Mouse (Mus musculus) heart, embryonic 10.5 days (tissue): Measurements from ENCODE around the gene Khk. TPM values are rescaled to one million over a fixed set of nuclear protein-coding genes. Genes with fewer than 3 reads are reported as not detected.
A peak's percentile ranks its signal among the peaks of the same experiment; 100 is the strongest.

Experiments used
- DNase-seq: peaks from one replicate; pipeline ENCODE4 v3.0.0-alpha.2; 2017; ENCODE audit warnings: low spot score
- H3K27ac ChIP-seq: fragments of 300-500 bp; sonication (generic); 2 replicates; pipeline ENCODE4 v1.5.1; 2016; ENCODE audit warnings: mild to moderate bottlenecking
- H3K27me3 ChIP-seq: fragments of 300-500 bp; sonication (generic); 2 replicates; pipeline ENCODE4 v1.6.1; 2016; ENCODE audit warnings: mild to moderate bottlenecking; ENCODE audit not compliant: poor library complexity, insufficient read depth, severe bottlenecking
- H3K36me3 ChIP-seq: fragments of 300-500 bp; sonication (generic); 2 replicates; pipeline ENCODE4 v1.6.1; 2016; ENCODE audit warnings: mild to moderate bottlenecking, moderate library complexity
- H3K4me1 ChIP-seq: fragments of 300-500 bp; sonication (generic); 2 replicates; pipeline ENCODE4 v1.6.1; 2016; ENCODE audit warnings: mild to moderate bottlenecking
- H3K4me3 ChIP-seq: fragments of 300-500 bp; sonication (generic); 2 replicates; pipeline ENCODE4 v1.5.1; 2016; ENCODE audit warnings: mild to moderate bottlenecking, moderate library complexity
- H3K9me3 ChIP-seq: fragments of 300-500 bp; sonication (generic); 2 replicates; pipeline ENCODE4 v1.6.1; 2016; ENCODE audit warnings: mild to moderate bottlenecking, moderate library complexity
- WGBS: fragments of 180-500 bp; shearing (Covaris S2); methylation state at CpG from one replicate; pipeline ENCODE4 v1.1.7; 2016; 5-methylcytosine and 5-hydroxymethylcytosine counted together
- polyA plus RNA-seq: library from polyadenylated mRNA; unstranded; fragments of >200 nt; fragmentation: Nextera tagmentation; extraction: Ambion mirVana; gene quantifications from 2 replicates; pipeline ENCODE4 v1.2.1, GENCODE M21; 2016

The Khk gene
- polyA plus RNA-seq, 1 experiment from 2014 or later = 14.5 TPM

DNA sequence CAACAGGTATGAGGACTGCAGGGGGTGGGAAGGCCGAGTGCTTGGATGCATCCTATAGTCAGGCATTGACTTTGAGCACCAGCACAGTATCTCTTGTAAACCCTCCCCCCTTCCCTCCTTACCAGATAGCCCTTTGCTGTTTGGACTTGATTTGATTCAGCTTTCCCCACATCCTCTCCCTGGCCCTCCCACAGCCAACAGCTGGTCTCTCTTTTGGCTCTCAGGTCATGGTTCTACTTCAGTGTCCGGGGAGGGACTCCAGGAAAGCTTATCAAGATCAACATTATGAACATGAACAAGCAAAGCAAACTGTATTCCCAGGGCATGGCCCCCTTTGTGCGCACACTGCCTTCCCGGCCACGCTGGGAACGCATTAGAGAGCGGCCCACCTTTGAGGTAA is 30.9 kb upstream of the Khk start:
- Histone ChIP-seq H3K4me3 (peak overlapping the region; percentile 82), H3K4me1 (peaks cover 14% of the 10 kb centered on the region), H3K36me3 (peaks cover 51% of the 10 kb centered on the region), H3K9me3 (no peaks in the 10 kb centered on the region), H3K27me3 (no peaks in the 10 kb centered on the region), H3K27ac (peak overlapping the region; percentile 97)
- WGBS = 77% methylated on average over 7 of the region's 7 CpGs
- DNase-seq = no peak

DNA sequence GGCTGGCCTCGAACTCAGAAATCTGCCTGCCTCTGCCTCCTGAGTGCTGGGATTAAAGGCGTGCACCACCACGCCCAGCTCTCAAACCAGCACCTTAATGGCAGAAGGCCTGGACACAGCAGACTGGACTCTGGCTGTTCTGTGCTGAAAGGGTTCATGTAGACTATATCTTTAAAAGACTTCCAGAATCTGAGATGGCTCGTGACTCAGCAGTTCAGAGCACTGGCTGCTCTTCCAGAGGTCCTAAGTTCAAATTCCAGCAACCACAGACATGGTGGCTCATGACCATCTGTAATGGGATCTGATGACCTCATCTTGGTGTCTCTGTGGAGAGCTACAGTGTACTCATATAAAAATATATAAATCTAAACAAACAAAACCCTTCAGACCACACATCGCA is 19.4 kb upstream of the Khk start:
- Histone ChIP-seq H3K4me1 (peaks cover 17% of the 10 kb centered on the region), H3K27me3 (no peaks in the 10 kb centered on the region), H3K4me3 (no peak overlapping the region), H3K36me3 (peaks cover 70% of the 10 kb centered on the region), H3K9me3 (no peaks in the 10 kb centered on the region), H3K27ac (no peak overlapping the region)
- 87% methylated on average over 5 of the region's 5 CpGs for WGBS
- DNase-seq = no peak

DNA sequence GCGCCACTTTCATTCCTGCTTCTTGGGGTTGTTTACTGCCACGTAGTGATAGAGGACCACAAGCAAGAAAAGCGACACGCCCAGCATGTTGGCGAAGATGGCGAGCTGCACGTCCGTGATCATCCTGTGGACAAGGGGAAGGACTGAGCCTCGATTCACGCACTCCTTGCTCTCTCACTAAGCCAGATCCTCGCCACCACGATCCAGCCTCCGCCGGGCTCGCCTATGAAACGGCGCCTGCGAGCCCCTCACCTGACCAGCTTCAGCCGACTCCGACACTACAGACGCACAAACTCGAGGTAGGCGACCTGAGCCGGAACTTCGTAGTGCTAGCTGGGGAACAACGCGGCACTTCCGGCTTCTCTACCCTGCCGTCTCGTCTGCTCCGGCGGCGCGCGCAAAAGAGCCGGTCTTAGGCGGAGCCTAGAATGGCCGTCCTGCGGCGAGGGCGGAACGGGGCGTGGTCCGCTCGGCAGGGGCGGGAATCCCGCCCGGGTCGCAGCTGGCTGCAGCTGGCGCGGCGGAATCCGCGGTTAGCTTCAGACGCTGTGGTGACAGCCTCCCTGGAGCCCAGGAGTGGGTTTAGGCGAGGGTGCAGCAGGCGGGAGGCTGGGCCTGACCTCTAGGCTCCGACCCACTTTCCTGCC is 13.7 kb upstream of the Khk start, which contains the start of gene Ost4:
Ost4 (minus strand) TSS at position 376 of the 647 bp plus-strand sequence.
- peak within 1 kb of the TSS; percentile 79 for H3K4me3 ChIP-seq
- peaks cover 59% of the 10 kb centered on the region for H3K4me1 ChIP-seq
- H3K9me3 ChIP-seq = no peaks in the 10 kb centered on the region
- peak; percentile 98 for DNase-seq
- H3K36me3 ChIP-seq = peaks cover 36% of the 10 kb centered on the region
- under 1% methylated on average over 58 of the region's 58 CpGs for WGBS
- H3K27me3 ChIP-seq = no peaks in the 10 kb centered on the region
- peak within 1 kb of the TSS; percentile 93 for H3K27ac ChIP-seq

DNA sequence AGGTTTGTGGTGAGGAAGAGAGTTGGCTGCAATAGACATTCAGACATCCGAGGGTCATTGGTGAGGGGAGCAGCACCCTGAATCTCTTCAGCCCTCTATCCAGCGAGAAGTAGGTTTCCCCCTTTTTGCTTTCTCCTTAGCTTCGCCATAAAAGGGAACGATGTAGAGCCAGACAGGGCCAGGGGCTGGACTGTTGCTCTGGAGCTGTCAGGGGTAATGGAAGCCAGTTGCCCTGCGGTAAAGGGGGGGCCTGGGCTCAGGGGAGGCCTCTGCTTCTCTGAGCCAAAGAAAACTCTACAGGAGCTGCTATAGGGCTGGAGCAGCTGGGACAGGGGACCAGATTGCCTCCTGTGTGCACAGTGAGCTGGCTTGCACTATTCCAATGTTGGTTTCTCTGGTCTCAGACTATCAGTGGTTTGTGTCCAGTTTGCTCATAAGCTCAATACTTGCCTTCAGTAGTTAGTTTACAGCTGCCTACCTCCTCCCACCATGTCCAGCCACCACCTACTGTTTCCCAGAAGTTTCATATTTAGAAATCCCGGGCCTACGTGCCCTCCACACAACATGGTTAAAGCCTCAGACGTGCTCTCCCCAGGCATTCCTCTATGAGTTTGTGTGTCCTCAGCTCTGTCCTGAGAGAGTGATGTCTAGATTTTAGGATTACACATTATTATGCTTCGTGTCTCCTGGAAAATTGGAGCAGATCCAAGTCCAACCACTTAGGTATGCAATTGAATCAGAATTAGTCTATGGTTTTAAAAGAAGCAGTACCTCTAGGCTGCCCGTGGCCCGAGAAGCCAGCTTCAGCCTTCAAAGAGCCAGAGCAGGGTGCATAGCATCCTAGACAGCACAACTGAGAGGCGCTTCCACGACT is 12.6 kb upstream of the Khk start:
- Histone ChIP-seq H3K27ac (peak overlapping the region; percentile 93), H3K9me3 (no peaks in the 10 kb centered on the region), H3K4me3 (peak overlapping the region; percentile 79), H3K27me3 (no peaks in the 10 kb centered on the region), H3K36me3 (peaks cover 25% of the 10 kb centered on the region), H3K4me1 (peaks cover 67% of the 10 kb centered on the region)
- no peak for DNase-seq
- 34% methylated on average over 13 of the region's 13 CpGs for WGBS

DNA sequence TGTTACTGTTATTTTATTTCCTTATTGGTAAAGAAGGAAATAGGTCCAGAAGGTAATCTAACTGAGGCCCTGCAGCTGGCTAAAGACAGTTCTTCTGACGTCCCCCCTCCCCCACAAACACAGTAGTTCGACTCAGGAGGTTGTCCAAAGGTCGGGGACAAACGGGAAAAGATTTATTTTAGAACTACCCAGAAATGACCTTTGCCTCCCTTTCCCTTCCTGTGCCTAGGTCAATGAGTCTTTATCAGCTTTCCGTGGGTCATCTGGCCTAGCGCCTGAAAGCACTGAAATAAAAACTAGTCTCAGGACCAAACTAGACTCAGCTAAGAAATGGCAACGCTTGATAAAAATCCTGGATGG is 12.0 kb upstream of the Khk start:
- DNase-seq = no peak
- H3K27me3 ChIP-seq = no peaks in the 10 kb centered on the region
- H3K9me3 ChIP-seq = no peaks in the 10 kb centered on the region
- H3K36me3 ChIP-seq = peaks cover 19% of the 10 kb centered on the region
- H3K27ac ChIP-seq = peak overlapping the region; percentile 93
- 20% methylated on average over 7 of the region's 7 CpGs for WGBS
- H3K4me3 ChIP-seq = 0 out of 2 replicates have a peak overlapping the region, but pooled peaks have one; percentile 79
- peaks cover 73% of the 10 kb centered on the region for H3K4me1 ChIP-seq

DNA sequence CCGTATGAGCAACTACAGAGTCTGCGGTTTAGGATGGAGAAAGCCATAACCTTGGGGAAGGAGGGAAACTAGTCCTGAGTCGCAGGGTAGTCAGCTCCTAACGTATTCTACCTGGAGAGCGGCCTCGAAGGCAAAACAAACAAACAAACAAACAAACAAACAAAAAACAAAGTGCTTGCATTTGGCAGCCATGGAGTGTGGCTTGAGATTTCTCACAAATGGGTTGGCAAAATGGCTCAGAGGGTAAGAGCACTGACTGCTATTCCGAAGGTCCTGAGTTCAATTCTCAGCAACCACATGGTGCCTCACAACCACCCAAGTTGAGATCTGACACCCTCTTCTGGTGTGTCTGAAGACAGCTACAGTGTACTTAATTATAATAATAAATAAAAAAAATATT is 11.4 kb upstream of the Khk start:
- H3K36me3 ChIP-seq = peaks cover 13% of the 10 kb centered on the region
- H3K4me1 ChIP-seq = peaks cover 79% of the 10 kb centered on the region
- H3K4me3 ChIP-seq = no peak overlapping the region
- WGBS = 77% methylated on average over 7 of the region's 7 CpGs
- no peaks in the 10 kb centered on the region for H3K9me3 ChIP-seq
- peak overlapping the region; percentile 93 for H3K27ac ChIP-seq
- H3K27me3 ChIP-seq = no peaks in the 10 kb centered on the region
- DNase-seq = no peak

DNA sequence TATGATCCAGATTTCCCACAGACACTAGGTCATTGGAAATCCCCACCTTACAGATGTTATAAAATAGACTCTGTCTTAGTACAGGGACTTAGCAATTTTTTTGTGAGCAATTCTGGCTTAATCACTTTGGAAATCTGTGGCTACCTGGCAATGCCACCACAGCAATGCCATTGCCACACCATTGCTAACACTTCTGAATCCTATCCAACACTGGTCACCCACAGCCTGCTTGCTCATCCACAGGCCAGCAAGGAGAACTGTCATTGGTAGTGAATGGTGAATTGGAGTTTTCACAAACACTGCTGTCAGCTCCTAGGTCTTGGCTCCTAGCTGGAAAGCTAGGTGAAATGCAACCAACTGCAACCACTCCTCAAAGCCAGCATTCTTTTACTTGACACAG is 10.8 kb upstream of the Khk start:
- Histone ChIP-seq H3K36me3 (peaks cover 7% of the 10 kb centered on the region), H3K4me1 (peaks cover 81% of the 10 kb centered on the region), H3K9me3 (no peaks in the 10 kb centered on the region), H3K4me3 (no peak overlapping the region), H3K27me3 (no peaks in the 10 kb centered on the region), H3K27ac (peak overlapping the region; percentile 64)
- no peak for DNase-seq

DNA sequence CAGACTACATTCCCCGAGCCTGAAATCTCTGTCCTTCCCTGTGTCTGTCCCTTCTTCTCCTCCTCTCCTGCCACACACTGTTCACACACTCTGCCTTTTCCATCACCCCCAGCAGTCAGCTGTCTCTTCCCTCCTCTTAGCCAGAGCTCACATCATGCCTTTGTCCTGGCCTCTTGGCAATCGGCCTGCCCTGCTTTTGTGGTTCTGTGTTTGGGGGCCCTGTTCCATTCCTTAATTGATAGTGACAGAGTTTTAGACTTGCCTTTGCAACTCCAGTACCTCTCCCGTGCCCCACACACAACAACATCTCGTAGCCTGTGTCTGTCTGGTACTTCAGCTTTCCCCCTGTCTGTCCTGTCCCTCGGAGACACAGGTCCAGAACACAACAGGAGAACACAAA is 9.1 kb upstream of the Khk start:
- Histone ChIP-seq H3K27ac (peak overlapping the region; percentile 93), H3K36me3 (peaks cover 4% of the 10 kb centered on the region), H3K4me3 (no peak overlapping the region), H3K9me3 (no peaks in the 10 kb centered on the region), H3K4me1 (peaks cover 88% of the 10 kb centered on the region), H3K27me3 (no peaks in the 10 kb centered on the region)
- 62% methylated on average over 5 of the region's 5 CpGs for WGBS
- DNase-seq = no peak

DNA sequence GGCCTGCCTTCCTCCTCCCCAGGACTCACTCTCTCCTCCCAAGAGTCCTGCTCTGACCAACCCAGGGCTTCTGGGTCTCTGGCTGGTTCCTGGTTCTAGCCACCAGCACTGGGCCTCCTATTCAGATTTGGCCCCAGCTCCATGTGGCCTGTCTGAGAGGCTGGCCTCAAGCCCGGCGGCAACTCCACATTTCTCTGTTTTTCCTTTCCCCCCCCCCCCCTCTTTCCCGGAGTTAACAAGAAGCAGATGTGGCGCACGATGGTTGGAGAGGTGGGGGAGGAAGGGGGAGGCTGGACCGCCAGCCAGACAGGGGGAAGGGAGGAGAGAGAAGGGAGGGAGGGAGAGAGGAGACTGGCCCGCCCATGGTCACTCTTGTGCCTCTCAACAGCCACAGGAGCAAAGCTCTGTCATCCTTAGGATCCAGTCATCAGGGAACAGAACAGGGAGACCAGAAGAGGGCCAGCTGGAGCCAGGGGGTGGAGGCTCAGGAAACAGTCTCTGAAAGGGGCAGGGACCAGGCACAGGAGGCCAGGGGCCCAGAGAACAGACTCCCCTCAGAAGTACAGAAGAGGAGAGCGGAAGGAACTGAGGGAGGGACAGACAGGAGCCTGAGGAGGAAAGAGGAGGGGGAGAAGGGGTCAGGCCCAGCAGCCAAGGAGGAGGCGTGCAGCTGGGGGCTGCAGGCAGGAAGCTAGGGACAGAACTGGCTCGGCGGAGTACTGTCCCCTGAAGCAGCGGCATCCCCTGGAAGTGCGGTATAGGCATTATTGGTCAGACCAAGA is 8.0 kb upstream of the Khk start, which contains the start of gene Emilin1:
Emilin1 (plus strand) TSS at position 343 of the 782 bp plus-strand sequence.
- DNase-seq = peak; percentile 93
- peaks cover 15% of the 10 kb centered on the region for H3K36me3 ChIP-seq
- H3K4me1 ChIP-seq = peaks cover 92% of the 10 kb centered on the region
- no peaks in the 10 kb centered on the region for H3K9me3 ChIP-seq
- H3K4me3 ChIP-seq = peak within 1 kb of the TSS; percentile 62
- H3K27me3 ChIP-seq = no peaks in the 10 kb centered on the region
- WGBS = 9% methylated on average over 13 of the region's 13 CpGs
- H3K27ac ChIP-seq = peak within 1 kb of the TSS; percentile 93

DNA sequence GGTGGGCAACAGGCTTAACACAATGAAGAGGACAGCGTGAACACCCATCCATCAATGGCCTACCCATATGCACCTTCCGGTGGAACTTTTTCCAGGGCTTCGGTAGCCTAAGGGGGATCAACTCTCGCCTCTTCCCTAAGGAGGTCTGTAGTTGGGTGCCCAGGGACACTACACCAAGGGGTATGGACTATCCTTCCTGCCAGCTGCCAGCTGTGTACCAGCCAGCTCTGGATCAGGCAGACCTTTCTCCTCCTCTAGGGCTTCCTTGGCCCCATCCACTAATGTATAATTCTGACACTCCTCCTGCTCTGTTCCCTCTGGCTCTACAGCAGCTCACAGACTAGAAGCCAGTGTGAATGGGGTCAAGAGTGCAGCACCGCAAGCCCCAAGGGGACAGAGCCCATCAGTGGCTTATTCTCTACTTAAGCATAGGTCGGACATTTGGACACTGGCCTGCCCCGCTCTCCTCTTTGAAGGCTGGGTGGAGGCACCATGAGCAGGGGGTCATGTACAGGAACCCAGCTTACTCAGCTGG is 7.1 kb upstream of the Khk start:
- WGBS = 53% methylated on average over 7 of the region's 7 CpGs
- H3K27me3 ChIP-seq = no peaks in the 10 kb centered on the region
- H3K4me3 ChIP-seq = peak overlapping the region; percentile 62
- peak overlapping the region; percentile 93 for H3K27ac ChIP-seq
- H3K9me3 ChIP-seq = no peaks in the 10 kb centered on the region
- H3K4me1 ChIP-seq = peaks cover 88% of the 10 kb centered on the region
- H3K36me3 ChIP-seq = peaks cover 24% of the 10 kb centered on the region
- DNase-seq = no peak

DNA sequence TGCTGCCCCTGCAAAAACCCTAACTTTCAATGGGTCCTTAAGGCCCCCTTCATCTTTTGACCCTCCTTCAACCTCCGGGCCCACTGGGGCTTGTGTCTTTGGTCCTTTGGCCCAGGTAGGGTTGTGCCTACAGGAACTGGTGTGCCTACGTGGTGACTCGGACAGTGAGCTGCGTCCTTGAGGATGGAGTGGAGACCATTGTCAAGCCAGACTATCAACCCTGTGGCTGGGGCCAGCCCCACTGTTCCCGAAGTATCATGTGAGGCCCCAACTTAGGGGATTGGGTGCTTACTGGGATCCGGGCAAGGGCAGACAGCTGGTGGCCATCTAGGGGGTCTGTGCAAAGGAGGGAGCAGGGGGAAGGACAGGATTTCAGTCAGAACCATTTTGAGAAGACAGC is 6.4 kb upstream of the Khk start:
- Histone ChIP-seq H3K4me1 (peaks cover 82% of the 10 kb centered on the region), H3K27me3 (no peaks in the 10 kb centered on the region), H3K27ac (peak overlapping the region; percentile 93), H3K4me3 (peak overlapping the region; percentile 62), H3K9me3 (no peaks in the 10 kb centered on the region), H3K36me3 (peaks cover 31% of the 10 kb centered on the region)
- no peak for DNase-seq
- 58% methylated on average over 6 of the region's 6 CpGs for WGBS

DNA sequence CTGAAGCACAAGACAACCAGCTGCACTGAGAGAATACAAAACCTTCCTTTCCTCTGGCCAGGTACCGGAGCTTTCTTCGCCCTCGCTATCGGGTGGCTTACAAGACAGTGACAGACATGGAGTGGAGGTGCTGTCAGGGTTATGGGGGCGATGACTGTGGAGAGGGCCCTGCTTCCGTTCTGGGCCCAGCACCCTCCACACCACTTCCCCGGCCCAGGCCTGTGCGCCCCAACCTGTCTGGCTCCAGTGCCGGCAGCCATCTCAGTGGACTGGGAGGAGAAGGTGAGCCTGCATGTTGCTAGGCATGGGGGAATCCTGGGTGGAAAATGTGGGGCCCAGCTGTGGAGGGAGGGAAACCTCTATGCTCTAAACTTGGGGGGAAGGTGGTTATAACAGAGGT is 5.8 kb upstream of the Khk start:
- H3K9me3 ChIP-seq = no peaks in the 10 kb centered on the region
- peaks cover 84% of the 10 kb centered on the region for H3K4me1 ChIP-seq
- peaks cover 37% of the 10 kb centered on the region for H3K36me3 ChIP-seq
- H3K27me3 ChIP-seq = no peaks in the 10 kb centered on the region
- peak overlapping the region; percentile 62 for H3K4me3 ChIP-seq
- DNase-seq = no peak
- H3K27ac ChIP-seq = peak overlapping the region; percentile 93
- WGBS = 54% methylated on average over 9 of the region's 9 CpGs
